Mouse (Mus musculus): Measurements from ENCODE around the gene Ap1g2.

The Ap1g2 gene

GRCm38 (mm10) chr14:55113351-55113974 is 7.1 kb upstream of the Ap1g2 start:
- in situ Hi-C loops (cut with MboI), result no loop called here

GRCm38 (mm10) chr14:55111720-55112119 is 5.3 kb upstream of the Ap1g2 start:
- in situ Hi-C loops (cut with MboI), result no loop called here

- in situ Hi-C loops (cut with MboI), result no loop called here
Measured at GRCm38 (mm10) chr14:55110076-55110475, 3.7 kb upstream of the Ap1g2 start.

DNA sequence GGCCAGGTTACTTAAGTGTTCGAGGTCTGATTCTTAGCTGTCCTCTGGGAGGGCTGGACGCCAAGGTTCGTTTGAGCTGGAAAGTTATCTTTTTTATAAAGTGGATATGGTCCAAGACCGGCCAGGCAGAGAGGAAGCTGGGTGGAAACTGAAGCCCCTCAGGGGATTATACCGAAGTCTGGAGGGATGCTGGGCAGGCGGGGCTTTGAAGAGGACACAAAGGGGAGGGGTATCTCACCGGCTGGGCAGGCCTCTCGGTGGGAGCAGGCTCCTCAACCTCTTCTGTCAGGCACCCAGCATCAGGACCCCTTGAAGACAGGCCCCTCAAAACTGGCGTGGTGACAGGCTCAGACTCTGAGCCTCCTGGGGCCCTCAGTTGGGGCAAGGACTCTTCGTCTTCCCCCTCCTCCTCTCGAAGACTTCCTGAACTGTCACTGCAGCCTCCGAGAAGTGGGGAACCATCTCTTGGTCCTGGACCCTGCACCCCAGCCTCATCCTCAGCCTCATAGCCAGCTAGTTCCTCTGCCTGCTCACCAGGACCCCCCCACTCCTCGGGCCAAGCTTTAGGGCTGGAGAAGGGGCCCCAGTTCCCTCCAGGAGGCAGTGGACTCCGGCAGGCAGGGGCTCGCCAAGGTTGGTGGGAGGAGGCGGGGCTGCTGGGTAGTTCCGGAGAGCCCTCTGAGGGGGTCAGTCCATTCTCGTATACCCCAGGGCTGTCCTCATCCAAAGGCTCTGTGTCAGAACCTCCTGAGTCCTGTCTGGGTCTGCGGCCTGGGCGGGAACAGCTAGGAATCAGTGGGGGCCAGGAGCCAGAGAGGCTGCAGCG is 2.9 kb upstream of the Ap1g2 start:
- in situ Hi-C loops (cut with MboI), result no loop called here

- in situ Hi-C loops (cut with MboI), result no loop called here
Measured at GRCm38 (mm10) chr14:55108202-55108870, 1.9 kb upstream of the Ap1g2 start.

DNA sequence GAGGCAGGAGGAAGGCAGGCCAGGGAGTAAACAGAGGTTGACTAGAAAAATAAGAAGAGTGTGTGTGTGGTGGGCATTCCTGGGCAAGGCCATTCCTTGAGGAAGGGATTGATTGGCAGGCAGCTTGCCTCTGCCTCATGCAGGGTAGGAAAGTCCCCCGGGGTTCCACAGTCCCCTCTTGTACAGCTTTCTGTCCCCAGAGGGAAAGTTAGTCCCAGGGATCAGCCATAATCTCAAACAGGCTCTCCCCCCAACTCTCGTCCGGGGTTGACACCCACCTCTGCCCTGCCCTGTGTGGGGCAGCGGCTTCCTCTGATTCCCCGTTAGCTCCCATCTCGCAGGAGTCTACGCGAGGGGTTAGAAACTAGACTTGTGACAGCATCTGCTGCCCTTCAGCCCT is 597 bp upstream of the Ap1g2 start:
- in situ Hi-C loops (cut with MboI), result no loop called here

DNA sequence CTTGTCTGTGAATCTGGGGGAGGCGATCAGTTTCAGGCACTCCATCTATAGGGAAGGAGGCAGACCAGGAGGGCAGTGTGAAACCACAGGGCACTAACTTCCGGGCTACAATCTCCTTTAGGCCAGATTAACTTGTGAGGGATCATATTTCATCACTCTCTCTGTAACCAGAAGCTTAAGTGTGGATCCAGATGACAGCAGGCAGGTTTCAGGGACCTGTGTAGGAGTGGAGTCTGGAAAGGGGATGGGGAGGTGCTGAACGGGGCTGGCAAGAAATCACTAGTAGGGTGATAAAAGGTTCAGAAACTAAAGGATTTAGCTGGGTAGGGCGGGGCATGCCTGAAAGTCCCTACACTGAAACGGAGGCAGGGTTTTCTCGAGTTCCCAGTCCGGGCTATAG is 1.0 kb downstream of the Ap1g2 start:
- in situ Hi-C loops (cut with MboI), result no loop called here

DNA sequence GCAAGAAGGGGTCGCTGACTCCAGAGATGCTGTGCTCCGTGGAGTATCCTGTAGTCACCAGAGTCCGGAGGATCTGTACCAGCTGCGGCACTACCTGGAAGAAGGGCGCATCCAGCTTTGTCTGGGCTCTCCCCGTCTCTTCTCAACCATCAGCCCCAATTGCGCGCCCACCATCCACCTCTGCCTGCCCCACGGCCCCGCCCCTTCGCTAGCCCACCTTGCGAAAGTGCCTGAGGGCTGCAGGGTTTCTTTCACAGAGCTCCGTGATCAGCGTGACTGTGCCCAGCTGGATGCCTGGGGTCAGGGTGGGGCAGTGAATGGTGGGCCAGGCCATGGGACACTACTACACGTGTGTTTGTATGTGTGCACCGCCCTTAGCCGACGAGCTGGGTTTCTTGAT is 2.0 kb downstream of the Ap1g2 start:
- in situ Hi-C loops (cut with MboI), result no loop called here

DNA sequence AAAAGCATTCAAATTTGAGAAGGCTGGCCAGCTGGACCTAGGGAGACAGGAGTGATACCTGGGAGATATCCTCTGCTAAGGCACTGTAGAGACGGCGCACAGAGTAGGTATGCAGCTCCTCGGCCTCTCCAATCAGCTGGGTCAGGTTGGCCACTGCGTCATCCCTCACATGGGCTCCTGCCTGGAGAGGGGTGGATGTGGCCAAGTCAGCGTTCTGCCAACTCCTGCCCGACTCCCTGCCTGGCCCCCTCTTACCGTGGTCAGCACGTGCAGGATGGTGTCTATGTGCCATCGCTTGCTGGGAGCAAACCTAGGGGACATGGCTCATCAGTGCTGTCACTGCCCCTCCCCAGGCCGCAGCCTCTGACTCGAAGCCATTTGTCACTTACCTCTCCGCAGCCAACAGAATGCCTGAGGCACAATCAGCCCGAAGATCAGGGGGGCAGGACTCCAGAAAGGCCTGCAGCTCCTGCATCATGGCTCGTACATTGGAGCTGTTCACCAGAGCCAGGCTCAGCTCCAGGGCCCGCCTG is 4.1 kb downstream of the Ap1g2 start:
- in situ Hi-C loops (cut with MboI), result no loop called here

DNA sequence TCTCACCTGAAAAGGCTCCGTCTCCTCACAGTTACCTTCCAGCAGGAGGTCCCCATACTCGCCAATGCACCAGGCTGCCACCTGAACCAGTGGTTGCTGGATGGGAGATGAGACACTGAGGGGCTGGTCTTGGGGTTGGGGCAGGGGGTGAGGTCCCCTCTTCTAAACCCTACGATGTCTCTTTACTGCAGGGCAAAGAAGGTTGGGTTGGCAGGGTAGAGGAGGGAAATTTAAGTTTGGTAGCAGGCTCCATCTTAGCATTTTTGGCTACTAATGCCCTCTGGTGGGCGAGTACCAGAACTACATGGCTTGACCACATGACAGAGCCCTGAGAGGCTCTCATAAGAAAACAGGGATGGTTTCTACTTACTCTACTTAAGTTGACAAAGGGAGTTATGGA is 4.8 kb downstream of the Ap1g2 start:
- in situ Hi-C loops (cut with MboI), result no loop called here

- in situ Hi-C loops (cut with MboI), result no loop called here
Measured at GRCm38 (mm10) chr14:55098067-55098466, 8.3 kb downstream of the Ap1g2 start.

DNA sequence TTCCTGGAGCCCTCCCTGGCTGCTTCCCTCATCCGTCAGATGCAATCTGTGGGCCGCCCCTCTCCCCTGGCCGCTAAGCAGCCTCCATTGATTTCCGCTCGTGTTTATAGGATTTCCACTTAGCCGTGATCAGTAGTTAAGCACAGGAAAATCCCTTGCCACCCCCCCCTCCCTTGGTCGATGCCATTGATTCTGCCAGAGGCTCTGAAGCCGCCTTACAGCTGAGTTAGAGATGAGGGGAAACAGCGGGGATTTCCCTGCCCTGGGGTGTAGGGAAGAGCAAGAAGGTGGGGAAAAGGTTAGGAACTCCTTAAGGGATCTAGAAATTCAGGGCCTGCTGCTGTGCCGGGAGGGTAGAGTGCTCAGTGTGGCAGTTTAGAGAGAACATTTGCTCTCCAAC is 8.7 kb downstream of the Ap1g2 start:
- in situ Hi-C loops (cut with MboI), result no loop called here

- in situ Hi-C loops (cut with MboI), result no loop called here
Measured at GRCm38 (mm10) chr14:55096573-55097087, 9.8 kb downstream of the Ap1g2 start.

GRCm38 (mm10) chr14:55095671-55096070 is 10.7 kb downstream of the Ap1g2 start:
- in situ Hi-C loops (cut with MboI), result no loop called here

- in situ Hi-C loops (cut with MboI), result no loop called here
Measured at GRCm38 (mm10) chr14:55095263-55095662, 11.1 kb downstream of the Ap1g2 start.

GRCm38 (mm10) chr14:55094704-55095231 is 11.6 kb downstream of the Ap1g2 start, which contains the start of gene Thtpa:
Gene Thtpa (plus strand): TSS chr14:55094784.
- in situ Hi-C loops (cut with MboI), result no loop called here

DNA sequence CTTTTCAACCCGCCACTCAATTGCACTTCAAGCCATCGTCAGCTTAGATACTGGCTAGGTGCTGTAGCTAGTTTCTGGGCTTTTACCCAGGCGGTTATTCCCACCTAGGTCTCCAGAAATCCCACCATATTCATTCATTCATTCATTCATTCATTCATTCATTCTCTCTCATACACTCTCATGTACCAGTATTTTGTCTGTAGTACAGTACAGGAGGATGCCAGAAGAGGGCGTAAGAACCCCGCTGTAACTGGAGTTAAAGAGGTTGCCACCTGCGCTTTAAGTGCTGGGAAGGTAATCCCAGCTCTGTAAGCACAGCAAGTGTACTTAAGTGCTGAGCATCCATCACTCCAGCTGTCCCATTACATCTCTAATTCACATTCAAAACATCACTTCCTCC is 12.5 kb downstream of the Ap1g2 start:
- in situ Hi-C loops (cut with MboI), result no loop called here

DNA sequence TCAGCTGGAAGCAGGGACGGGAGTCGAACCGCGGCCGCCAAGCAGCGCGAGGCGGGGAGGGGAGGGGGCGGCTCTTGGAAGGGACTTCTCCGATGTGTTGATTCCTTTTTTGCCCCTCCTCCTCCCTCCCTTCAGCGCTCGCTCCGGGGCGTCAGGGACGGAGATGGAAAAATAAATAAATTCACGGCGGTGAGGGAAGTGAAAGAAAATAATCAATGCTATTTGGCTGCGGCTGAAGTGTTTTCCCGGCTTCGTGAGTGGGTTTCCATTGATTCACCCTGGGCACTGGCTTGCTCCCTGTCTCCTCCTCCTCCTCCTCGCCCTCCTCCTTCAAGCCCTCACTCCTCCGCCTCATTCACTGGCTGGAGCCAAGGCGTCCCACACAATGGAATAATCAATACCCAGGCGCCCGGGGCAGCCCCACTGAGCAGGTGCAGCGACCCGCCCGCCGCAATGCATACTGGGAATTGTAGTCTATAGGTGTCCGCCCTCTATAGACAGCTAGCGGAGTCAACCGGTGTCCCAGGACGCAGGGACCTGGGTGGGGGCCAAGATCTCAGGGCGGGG is 14.3 kb downstream of the Ap1g2 start, which contains the start of gene Zfhx2:
Gene Zfhx2, minus strand, starts transcription at position 314 of the 567 bp plus-strand sequence.
- in situ Hi-C loops (cut with MboI), result no loop called here

GRCm38 (mm10) chr14:55091209-55091865 is 15.1 kb downstream of the Ap1g2 start:
- in situ Hi-C loops (cut with MboI), result no loop called here

GRCm38 (mm10) chr14:55089199-55089947 is 17.0 kb downstream of the Ap1g2 start:
- in situ Hi-C loops (cut with MboI), result no loop called here

Measured in mature B cell (primary cell).